Mouse (Mus musculus) liver, embryonic 15.5 days (tissue): ENCODE measurements around the gene Rabep2. TPM values are rescaled to one million over a fixed set of nuclear protein-coding genes. Genes with fewer than 3 reads are reported as not detected.
"Not testable (repeated sequence)": the region's sequence is repeated elsewhere in the genome, so short reads cannot be mapped to it uniquely, and the experiment has no call there.

Source experiments
- ATAC-seq: fragments of 200-750 bp; cut with Nextera tagmentation; 2 replicates; pipeline ENCODE4 v1.8.0; 2017; ENCODE audit warnings: moderate number of reproducible peaks, mild to moderate bottlenecking, moderate library complexity; ENCODE audit not compliant: insufficient read depth
- H3K27ac ChIP-seq: fragments of 300-500 bp; sonication (generic); replicated peaks from 2 replicates; pipeline ENCODE4 v1.5.1; 2015; ENCODE audit warnings: mild to moderate bottlenecking, inconsistent platforms
- H3K27me3 ChIP-seq: fragments of 300-500 bp; sonication (generic); 2 replicates; pipeline ENCODE4 v1.6.1; 2015; ENCODE audit warnings: mild to moderate bottlenecking, inconsistent platforms
- H3K36me3 ChIP-seq: fragments of 300-500 bp; sonication (generic); replicated peaks from 2 replicates; pipeline ENCODE4 v1.6.1; 2015; ENCODE audit warnings: moderate library complexity, mild to moderate bottlenecking, inconsistent platforms
- H3K4me1 ChIP-seq: fragments of 300-500 bp; sonication (generic); replicated peaks from 2 replicates; pipeline ENCODE4 v1.6.1; 2015; ENCODE audit warnings: inconsistent platforms
- H3K4me2 ChIP-seq: fragments of 300-500 bp; sonication (generic); 2 replicates; pipeline ENCODE4 v1.6.1; 2015; ENCODE audit warnings: moderate library complexity, mild to moderate bottlenecking, inconsistent platforms
- H3K4me3 ChIP-seq: fragments of 300-500 bp; sonication (generic); replicated peaks from 2 replicates; pipeline ENCODE4 v1.5.1; 2015; ENCODE audit warnings: mild to moderate bottlenecking, inconsistent platforms
- H3K9ac ChIP-seq: fragments of 300-500 bp; sonication (generic); 2 replicates; pipeline ENCODE4 v1.6.1; 2015; ENCODE audit warnings: moderate library complexity, mild to moderate bottlenecking, inconsistent platforms
- H3K9me3 ChIP-seq: fragments of 300-500 bp; sonication (generic); replicated peaks from 2 replicates; pipeline ENCODE4 v1.6.1; 2016; ENCODE audit warnings: inconsistent platforms
- WGBS: fragments of 180-500 bp; shearing (Covaris S2); methylation state at CpG from one replicate; pipeline ENCODE4 v1.1.7; 2015; ENCODE audit warnings: mixed read lengths; ENCODE audit not compliant: insufficient replicate concordance; 5-methylcytosine and 5-hydroxymethylcytosine counted together
- polyA plus RNA-seq: library from polyadenylated mRNA; unstranded; fragments of >200 nt; fragmentation: Nextera tagmentation; extraction: Ambion mirVana; gene quantifications from 2 replicates; pipeline ENCODE4 v1.2.1, GENCODE M21; 2015

Gene Rabep2
- polyA plus RNA-seq, 1 experiment from 2014 or later = 6.3 TPM

DNA sequence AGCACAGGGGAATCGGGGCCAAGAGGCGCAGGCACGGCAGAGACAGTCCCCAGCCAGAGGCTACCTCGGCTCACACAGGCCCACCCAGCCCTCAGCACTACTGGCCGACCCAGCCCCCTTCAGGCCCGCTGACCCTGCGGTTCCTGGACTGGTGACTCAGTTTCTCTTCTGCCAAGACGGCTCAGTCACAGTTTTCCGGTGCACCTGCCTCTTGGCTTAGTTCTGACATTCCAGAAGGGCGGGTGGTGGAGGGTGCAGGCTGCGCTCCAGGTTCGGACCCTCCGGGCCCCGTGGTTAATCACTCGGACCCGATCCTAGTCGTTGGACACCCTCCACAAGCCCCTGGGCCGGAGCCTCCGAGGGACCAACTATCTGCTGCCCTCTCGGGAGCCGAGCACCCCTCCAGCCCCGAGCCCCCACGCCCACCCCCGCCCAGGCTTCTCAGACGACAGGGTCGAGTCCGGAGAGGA is 46.0 kb downstream of the Rabep2 start:
- H3K27ac ChIP-seq = peak overlapping the region; percentile 91
- no peaks in the 10 kb centered on the region for H3K27me3 ChIP-seq
- peaks cover 25% of the 10 kb centered on the region for H3K36me3 ChIP-seq
- H3K4me2 ChIP-seq = peak overlapping the region; percentile 91
- H3K9me3 ChIP-seq = no peaks in the 10 kb centered on the region
- peak overlapping the region; percentile 77 for H3K4me3 ChIP-seq
- peaks cover 56% of the 10 kb centered on the region for H3K4me1 ChIP-seq
- H3K9ac ChIP-seq = peak overlapping the region; percentile 91
- WGBS = 0% methylated on average over 27 of the region's 27 CpGs
- 0 out of 2 replicates have a peak, but pooled peaks have one; percentile 20 for ATAC-seq

DNA sequence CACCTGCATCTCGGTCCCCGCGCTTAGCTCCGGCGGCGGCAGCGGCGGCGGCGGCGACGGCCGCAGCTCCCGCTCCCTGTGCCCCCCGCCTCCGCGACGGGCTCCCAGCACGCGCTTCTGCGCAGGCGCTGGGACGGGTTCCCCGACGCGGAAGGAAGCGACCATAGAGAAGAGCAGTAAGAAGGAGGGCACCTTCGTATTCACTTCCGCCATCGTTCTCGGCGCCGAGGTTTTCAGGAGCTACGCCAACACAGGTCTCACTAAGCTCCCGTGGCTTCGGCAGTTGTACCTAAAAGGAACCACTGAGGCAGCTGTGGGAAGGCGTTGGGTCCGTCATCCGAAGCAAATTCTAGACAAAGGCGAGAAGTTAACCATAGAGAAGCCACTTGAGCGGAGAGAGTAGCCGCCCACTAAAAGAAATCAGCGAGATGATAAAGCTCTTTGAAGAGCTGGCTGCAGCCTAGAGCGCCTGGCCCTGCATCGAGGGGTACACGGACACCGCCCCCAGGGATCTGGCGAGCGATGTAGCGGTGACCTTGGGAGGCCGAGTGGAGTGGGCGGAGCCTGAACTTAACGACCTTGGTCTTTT is 46.5 kb downstream of the Rabep2 start, which contains the start of gene Sh2b1:
TSS of gene Sh2b1 (minus strand) at position 432 of the 589 bp plus-strand sequence.
- H3K9ac ChIP-seq = peak within 1 kb of the TSS; percentile 91
- WGBS = under 1% methylated on average over 53 of the region's 53 CpGs
- peak; percentile 87 for ATAC-seq
- H3K27ac ChIP-seq = peak within 1 kb of the TSS; percentile 91
- peaks cover 53% of the 10 kb centered on the region for H3K4me1 ChIP-seq
- H3K27me3 ChIP-seq = no peaks in the 10 kb centered on the region
- no peaks in the 10 kb centered on the region for H3K9me3 ChIP-seq
- H3K36me3 ChIP-seq = peaks cover 19% of the 10 kb centered on the region
- H3K4me2 ChIP-seq = peak within 1 kb of the TSS; percentile 91
- H3K4me3 ChIP-seq = peak within 1 kb of the TSS; percentile 77

GRCm38 (mm10) chr7:126481699-126482098 is 53.1 kb downstream of the Rabep2 start:
- H3K9ac ChIP-seq = no peak overlapping the region
- no peak overlapping the region for H3K27ac ChIP-seq
- H3K36me3 ChIP-seq = no peaks in the 10 kb centered on the region
- no peaks in the 10 kb centered on the region for H3K9me3 ChIP-seq
- no peak for ATAC-seq
- no peaks in the 10 kb centered on the region for H3K27me3 ChIP-seq
- peaks cover 17% of the 10 kb centered on the region for H3K4me1 ChIP-seq
- WGBS = 20% methylated on average over 5 of the region's 5 CpGs
- no peak overlapping the region for H3K4me3 ChIP-seq
- peak overlapping the region; percentile 73 for H3K4me2 ChIP-seq

GRCm38 (mm10) chr7:126482392-126482871 is 53.9 kb downstream of the Rabep2 start:
- Histone ChIP-seq H3K27me3 (no peaks in the 10 kb centered on the region), H3K9ac (peak overlapping the region; percentile 32; the same call in 1 of the 2 replicates), H3K9me3 (no peaks in the 10 kb centered on the region), H3K36me3 (no peaks in the 10 kb centered on the region), H3K27ac (peak overlapping the region; percentile 59), H3K4me2 (peak overlapping the region; percentile 73), H3K4me1 (peaks cover 17% of the 10 kb centered on the region), H3K4me3 (peak overlapping the region; percentile 42)
- 0% methylated on average over 22 of the region's 23 CpGs for WGBS
- peak; percentile 82 for ATAC-seq

- H3K4me2 ChIP-seq = peak within 1 kb of the TSS; percentile 79
- peaks cover 31% of the 10 kb centered on the region for H3K36me3 ChIP-seq
- H3K27ac ChIP-seq = peak within 1 kb of the TSS; percentile 79
- WGBS = under 1% methylated on average over 32 of the region's 32 CpGs
- peaks cover 27% of the 10 kb centered on the region for H3K4me1 ChIP-seq
- peak; percentile 81 for ATAC-seq
- peak within 1 kb of the TSS; percentile 67 for H3K9ac ChIP-seq
- no peaks in the 10 kb centered on the region for H3K9me3 ChIP-seq
- no peaks in the 10 kb centered on the region for H3K27me3 ChIP-seq
- H3K4me3 ChIP-seq = peak within 1 kb of the TSS; percentile 77
These were observed 58.5 kb downstream of the Rabep2 start, which contains the start of gene Tufm for GRCm38 (mm10) chr7:126487052-126487483. Gene Tufm, plus strand, starts transcription at chr7:126487361.

- not testable (repeated sequence) for H3K9me3 ChIP-seq, ATAC-seq, H3K27me3 ChIP-seq
- peaks cover 38% of the 10 kb centered on the region for H3K36me3 ChIP-seq
- H3K9ac ChIP-seq = peak overlapping the region; percentile 67
- H3K4me2 ChIP-seq = peak overlapping the region; percentile 79
- H3K4me1 ChIP-seq = peaks cover 21% of the 10 kb centered on the region
- peak overlapping the region; percentile 77 for H3K4me3 ChIP-seq
- peak overlapping the region; percentile 79 for H3K27ac ChIP-seq
- WGBS = 4% methylated on average over 25 of the region's 25 CpGs
These were observed 59.2 kb downstream of the Rabep2 start for GRCm38 (mm10) chr7:126487617-126488385.

DNA sequence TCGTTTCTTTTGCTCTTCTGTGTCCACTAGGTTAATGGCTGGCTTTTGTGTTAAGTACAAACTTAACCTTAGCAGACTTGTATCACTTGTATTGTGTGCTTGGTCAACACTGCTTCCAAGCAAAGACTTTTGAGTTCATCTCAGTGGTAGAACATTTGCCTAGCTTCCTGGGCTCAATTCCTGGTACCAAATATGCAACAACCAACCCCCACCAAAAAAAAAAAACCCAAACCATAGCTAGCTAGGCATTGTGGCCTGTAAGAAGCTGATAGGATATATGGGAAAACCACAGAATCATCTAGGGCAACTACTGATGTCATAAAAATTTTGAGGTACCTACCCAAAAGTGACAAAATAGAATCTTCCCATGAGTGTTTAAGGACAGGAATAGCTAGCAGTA is 62.4 kb downstream of the Rabep2 start:
- peaks cover 25% of the 10 kb centered on the region for H3K4me1 ChIP-seq
- WGBS = 64% methylated on average over 1 of the region's 1 CpGs

DNA sequence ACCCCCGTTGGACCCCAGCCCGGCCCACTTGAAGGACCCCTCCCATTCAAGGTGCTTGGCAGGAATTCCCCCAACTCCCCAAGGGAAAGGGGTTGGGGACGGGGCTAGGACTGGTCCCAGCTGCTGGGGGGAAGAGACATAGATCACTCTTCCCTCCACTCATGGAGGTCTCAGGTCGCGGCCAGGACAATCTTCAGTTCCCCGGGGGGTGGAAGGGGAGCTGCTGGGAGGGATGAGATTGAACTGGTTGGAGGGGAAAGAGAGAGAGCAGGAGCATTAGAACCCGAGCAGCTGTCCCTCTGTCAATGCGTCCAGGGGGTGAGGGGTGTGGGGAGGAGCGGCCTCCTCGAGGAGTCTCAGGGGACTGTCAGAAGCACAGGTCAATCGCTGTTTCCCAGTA is 63.4 kb downstream of the Rabep2 start:
- Histone ChIP-seq H3K4me1 (peaks cover 20% of the 10 kb centered on the region), H3K4me3 (no peak overlapping the region), H3K27me3 (no peaks in the 10 kb centered on the region), H3K4me2 (no peak overlapping the region), H3K9ac (no peak overlapping the region), H3K9me3 (no peaks in the 10 kb centered on the region), H3K27ac (no peak overlapping the region), H3K36me3 (peaks cover 80% of the 10 kb centered on the region)
- ATAC-seq = no peak
- WGBS = 66% methylated on average over 11 of the region's 11 CpGs

More for the DNA sequence above, 62.4 kb downstream of the Rabep2 start:
- H3K9me3 ChIP-seq = no peaks in the 10 kb centered on the region
- H3K36me3 ChIP-seq = peaks cover 70% of the 10 kb centered on the region
- ATAC-seq = no peak
- no peak overlapping the region for H3K9ac ChIP-seq
- no peak overlapping the region for H3K4me2 ChIP-seq
- H3K27ac ChIP-seq = no peak overlapping the region
- no peaks in the 10 kb centered on the region for H3K27me3 ChIP-seq
- no peak overlapping the region for H3K4me3 ChIP-seq

GRCm38 (mm10) chr7:126494120-126494519 is 65.6 kb downstream of the Rabep2 start:
- H3K4me3 ChIP-seq = no peak overlapping the region
- H3K27ac ChIP-seq = peak overlapping the region; percentile 51
- H3K27me3 ChIP-seq = no peaks in the 10 kb centered on the region
- H3K4me1 ChIP-seq = peaks cover 9% of the 10 kb centered on the region
- 76% methylated on average over 6 of the region's 6 CpGs for WGBS
- peaks cover 97% of the 10 kb centered on the region for H3K36me3 ChIP-seq
- H3K4me2 ChIP-seq = no peak overlapping the region
- H3K9me3 ChIP-seq = no peaks in the 10 kb centered on the region
- ATAC-seq = peak; percentile 49
- no peak overlapping the region for H3K9ac ChIP-seq

GRCm38 (mm10) chr7:126496475-126496874 is 67.9 kb downstream of the Rabep2 start:
- Histone ChIP-seq H3K9me3 (no peaks in the 10 kb centered on the region), H3K4me2 (no peak overlapping the region), H3K4me3 (no peak overlapping the region), H3K36me3 (peaks cover 98% of the 10 kb centered on the region), H3K9ac (no peak overlapping the region), H3K27ac (no peak overlapping the region), H3K4me1 (peaks cover 24% of the 10 kb centered on the region), H3K27me3 (no peaks in the 10 kb centered on the region)
- WGBS = 85% methylated on average over 5 of the region's 5 CpGs
- no peak for ATAC-seq

DNA sequence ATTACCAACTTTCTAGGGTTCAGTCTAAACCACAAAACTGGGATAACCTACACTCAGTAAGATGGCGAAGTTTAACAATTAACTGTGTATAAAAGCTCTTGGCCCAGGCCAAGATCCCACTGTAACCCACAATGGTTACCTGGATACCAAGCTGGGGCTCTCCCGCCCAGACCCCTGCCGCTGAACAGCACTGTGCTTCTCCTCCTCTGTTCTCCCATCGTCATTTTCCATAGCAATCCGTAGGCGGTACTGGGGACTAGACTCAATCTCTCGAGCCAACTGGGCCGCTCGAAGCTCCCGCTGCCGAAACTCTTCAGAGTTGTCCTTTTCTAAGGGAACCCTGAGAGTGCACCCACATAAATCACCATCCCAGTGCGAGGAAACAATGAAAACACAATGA is 69.4 kb downstream of the Rabep2 start:
- Histone ChIP-seq H3K27ac (no peak overlapping the region), H3K36me3 (peaks cover 83% of the 10 kb centered on the region), H3K9me3 (no peaks in the 10 kb centered on the region), H3K27me3 (no peaks in the 10 kb centered on the region), H3K4me1 (peaks cover 24% of the 10 kb centered on the region), H3K9ac (no peak overlapping the region), H3K4me3 (no peak overlapping the region), H3K4me2 (no peak overlapping the region)
- 84% methylated on average over 12 of the region's 12 CpGs for WGBS
- no peak for ATAC-seq
